Mouse (Mus musculus) subcutaneous adipose tissue, adult 2 months (tissue): ENCODE measurements around the gene Vmn2r98. TPM values are rescaled to one million over a fixed set of nuclear protein-coding genes. Genes with fewer than 3 reads are reported as not detected.

Experiments used
- polyA plus RNA-seq: library from polyadenylated mRNA; depleted of rRNA; stranded (reverse); fragments of >200 nt; gene quantifications from 2 replicates; pipeline ENCODE4 v1.2.3, GENCODE M21; 2012; ENCODE audit warnings: low replicate concordance; rRNA removed

The Vmn2r98 gene
- not detected in 2 replicates for polyA plus RNA-seq

DNA sequence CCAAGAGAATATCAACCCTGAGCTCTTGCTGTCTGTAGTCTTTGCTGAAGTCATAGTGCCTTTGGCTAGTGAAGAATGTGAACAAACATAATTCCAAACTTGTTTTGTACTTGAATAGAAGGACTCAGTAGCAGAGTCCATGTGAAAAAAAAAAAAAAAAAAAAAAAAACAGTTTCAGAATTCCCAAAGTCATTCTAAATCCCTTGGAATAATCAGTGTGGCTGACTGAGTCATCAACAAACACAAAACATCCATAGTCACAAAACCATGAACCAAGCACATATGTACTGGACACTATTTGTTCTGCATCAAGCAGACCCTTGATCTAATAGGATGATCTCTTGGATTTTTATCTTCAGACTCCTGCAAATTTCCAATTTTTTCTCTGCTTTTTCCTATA, at the start of gene Vmn2r98:
TSS of gene Vmn2r98 (plus strand) at position 301 of the 400 bp plus-strand sequence.

Other genes starting within 250 kb of the Vmn2r98 start
- not detected in 2 replicates for gene Vmn2r97, start 139.2 kb upstream of the Vmn2r98 start, polyA plus RNA-seq